Mouse (Mus musculus) spleen, adult 2 months (tissue): Measurements from ENCODE around the gene Selenof. TPM values are rescaled to one million over a fixed set of nuclear protein-coding genes. Genes with fewer than 3 reads are reported as not detected.

ENCODE experiments used
- DNase-seq, 2 experiments: peaks; one replicate each; pipeline versions ENCODE4 v3.0.0 to v3.0.0-alpha.2; 2012 to 2021; ENCODE audit warnings: low spot score in 2 of 2, low read depth in 1 of 2
- H3K27ac ChIP-seq: fragments of 200-500 bp; 2 replicates; pipeline ENCODE4 v1.5.1; 2012; ENCODE audit warnings: low read length, inconsistent platforms; ENCODE audit not compliant: insufficient read depth
- H3K27me3 ChIP-seq: fragments of 200-500 bp; 2 replicates; pipeline ENCODE4 v1.6.1; 2012; ENCODE audit warnings: mild to moderate bottlenecking, moderate library complexity, low read length, inconsistent platforms; ENCODE audit not compliant: control insufficient read depth, insufficient read depth
- H3K36me3 ChIP-seq: fragments of 200-500 bp; 2 replicates; pipeline ENCODE4 v1.6.1; 2012; ENCODE audit warnings: mild to moderate bottlenecking, low read length, inconsistent platforms; ENCODE audit not compliant: control insufficient read depth, insufficient read depth
- H3K4me1 ChIP-seq: fragments of 200-500 bp; 2 replicates; pipeline ENCODE4 v1.6.1; 2011; ENCODE audit warnings: inconsistent platforms; ENCODE audit not compliant: control insufficient read depth, insufficient read depth, insufficient read length
- H3K4me3 ChIP-seq: fragments of 200-500 bp; 2 replicates; pipeline ENCODE4 v1.5.1; 2011; ENCODE audit warnings: mild to moderate bottlenecking, inconsistent platforms; ENCODE audit not compliant: insufficient read depth, insufficient read length; ENCODE audit errors: extremely low read depth
- CTCF ChIP-seq: fragments of 200-500 bp; IDR thresholded peaks from 2 replicates; pipeline ENCODE4 v1.5.1; 2011; ENCODE audit warnings: mild to moderate bottlenecking, inconsistent platforms; ENCODE audit not compliant: insufficient read depth, insufficient read length, insufficient replicate concordance; ENCODE audit errors: extremely low read depth
- POLR2A ChIP-seq: fragments of 200-500 bp; IDR thresholded peaks from 2 replicates; pipeline ENCODE4 v1.6.1; 2011; ENCODE audit warnings: low read depth, low read length, inconsistent platforms
- WGBS: fragments of 180-500 bp; shearing (Covaris S2); methylation state at CpG from one replicate; pipeline ENCODE4 v1.1.7; 2018; 5-methylcytosine and 5-hydroxymethylcytosine counted together
- polyA plus RNA-seq: library from polyadenylated mRNA; depleted of rRNA; stranded (reverse); fragments of >200 nt; gene quantifications from 2 replicates; pipeline ENCODE4 v1.2.3, GENCODE M21; 2012

Selenof gene
- polyA plus RNA-seq, 1 experiment: 115 TPM

DNA sequence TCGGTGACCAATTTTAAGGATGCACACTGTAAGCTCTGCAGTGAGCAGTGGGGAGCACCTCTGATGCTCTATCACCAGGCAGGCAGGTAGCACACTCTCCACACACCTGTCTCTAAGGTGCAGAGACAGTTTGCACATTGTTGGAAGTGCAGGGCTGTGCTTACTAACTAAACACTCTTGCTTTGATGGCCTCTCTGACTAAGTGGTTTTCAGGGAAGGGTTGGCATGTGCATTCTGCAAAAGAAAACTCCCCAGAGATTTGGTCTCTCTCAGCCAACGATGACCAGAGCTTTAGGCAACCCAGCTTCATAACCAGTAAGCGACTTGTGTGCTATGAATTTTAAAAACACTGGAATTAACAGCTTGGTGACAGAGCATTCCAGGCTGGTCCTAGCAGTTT is 29.3 kb upstream of the Selenof start:
- no peaks in the 10 kb centered on the region for H3K36me3 ChIP-seq
- 86% methylated on average over 3 of the region's 3 CpGs for WGBS
- no peak for DNase-seq
- H3K27me3 ChIP-seq: no peaks in the 10 kb centered on the region
- H3K4me1 ChIP-seq: no peaks in the 10 kb centered on the region
- H3K27ac ChIP-seq: no peak overlapping the region
- no peak for TF ChIP-seq POLR2A
- TF ChIP-seq CTCF: no peak
- H3K4me3 ChIP-seq: no peak overlapping the region

DNA sequence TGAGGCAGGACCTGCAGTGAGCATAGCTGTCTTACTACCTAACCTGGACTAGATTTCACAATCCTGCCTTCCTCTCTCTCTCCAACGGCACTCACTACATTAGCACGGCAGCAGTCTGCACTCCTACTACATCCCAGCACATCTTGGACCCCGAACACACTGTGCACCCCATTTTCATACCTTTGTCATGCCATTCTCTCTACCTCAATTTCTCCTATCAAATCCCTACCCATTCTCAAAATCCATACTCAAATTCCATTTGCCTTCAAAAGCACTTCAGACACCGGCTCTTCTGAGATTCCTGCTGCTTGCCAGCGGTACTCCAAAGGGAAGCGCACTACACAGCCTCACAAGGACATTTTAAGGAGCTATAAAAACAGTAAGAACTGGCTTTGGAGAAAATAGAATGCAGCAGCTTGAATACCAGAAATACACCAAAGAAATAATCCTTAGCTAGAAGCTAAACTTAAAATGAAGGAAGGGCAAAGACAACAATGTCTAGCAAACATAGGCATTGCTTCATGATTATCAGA is 28.1 kb upstream of the Selenof start:
- Histone ChIP-seq H3K27ac (no peak overlapping the region), H3K4me1 (no peaks in the 10 kb centered on the region), H3K27me3 (no peaks in the 10 kb centered on the region), H3K4me3 (no peak overlapping the region), H3K36me3 (no peaks in the 10 kb centered on the region)
- WGBS: 85% methylated on average over 6 of the region's 6 CpGs
- no peak for DNase-seq
- TF ChIP-seq POLR2A (no peak), CTCF (no peak)

DNA sequence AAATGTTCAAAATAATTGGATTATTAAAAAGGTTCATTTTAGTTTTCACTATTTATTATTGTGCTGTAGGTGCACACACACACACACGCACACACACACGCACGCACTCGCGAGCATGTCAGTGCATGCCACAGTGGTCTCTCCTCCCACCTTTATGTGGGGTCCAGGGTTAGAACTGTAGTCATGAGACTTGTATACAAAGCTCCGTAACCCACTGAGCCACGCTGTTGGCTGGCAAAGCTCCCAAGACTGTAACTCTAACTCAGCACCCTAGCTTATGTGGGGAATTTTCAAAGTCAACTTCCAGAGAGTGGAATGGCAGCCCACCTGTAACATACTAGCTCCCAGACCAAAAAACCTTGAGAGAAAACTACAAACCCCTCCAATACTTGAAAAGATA is 25.0 kb upstream of the Selenof start:
- H3K27me3 ChIP-seq: no peaks in the 10 kb centered on the region
- DNase-seq: no peak
- no peak overlapping the region for H3K4me3 ChIP-seq
- H3K36me3 ChIP-seq: no peaks in the 10 kb centered on the region
- TF ChIP-seq CTCF (no peak), POLR2A (no peak)
- no peak overlapping the region for H3K27ac ChIP-seq
- 96% methylated on average over 7 of the region's 7 CpGs for WGBS
- H3K4me1 ChIP-seq: no peaks in the 10 kb centered on the region

DNA sequence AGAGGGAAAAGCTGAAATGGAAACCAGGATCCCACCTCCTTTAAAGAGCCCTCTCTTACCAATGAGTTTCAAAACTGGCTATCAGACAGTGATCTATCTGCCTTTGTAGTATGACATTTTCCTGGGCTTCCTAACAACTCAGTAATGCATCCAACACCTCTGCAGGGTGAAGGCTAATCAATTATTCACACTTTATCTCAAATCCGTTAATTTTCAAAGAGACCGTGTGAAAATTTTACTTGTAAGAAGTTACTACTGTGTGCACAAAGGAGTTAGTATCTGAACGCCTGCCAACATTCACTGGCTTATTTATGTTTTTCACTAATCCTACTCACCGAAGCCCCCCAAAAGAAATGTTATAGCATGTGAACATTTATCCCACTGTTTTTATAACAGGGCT is 24.3 kb upstream of the Selenof start:
- 76% methylated on average over 4 of the region's 4 CpGs for WGBS
- no peaks in the 10 kb centered on the region for H3K4me1 ChIP-seq
- no peak for DNase-seq
- TF ChIP-seq CTCF: no peak
- no peak for TF ChIP-seq POLR2A
- no peak overlapping the region for H3K27ac ChIP-seq
- no peaks in the 10 kb centered on the region for H3K27me3 ChIP-seq
- no peaks in the 10 kb centered on the region for H3K36me3 ChIP-seq
- H3K4me3 ChIP-seq: no peak overlapping the region

DNA sequence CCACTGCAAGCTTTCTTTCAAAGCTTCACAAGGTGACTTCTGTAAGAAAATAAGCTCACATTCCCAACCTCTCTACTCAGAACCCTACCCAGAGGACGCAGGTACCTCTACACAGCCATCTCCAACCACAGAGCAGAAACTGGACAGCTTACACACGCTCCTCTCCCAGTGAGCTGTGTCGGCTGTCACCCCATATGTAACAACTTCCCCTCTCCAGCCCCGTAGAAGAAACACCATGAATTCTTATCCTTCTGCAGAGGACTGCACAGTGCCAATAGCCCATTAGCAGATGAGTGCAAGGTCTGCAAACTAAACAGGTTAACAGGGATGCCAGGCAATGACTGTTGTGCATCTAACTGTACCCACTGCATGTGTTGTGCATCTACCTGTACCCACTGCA is 23.6 kb upstream of the Selenof start:
- H3K4me3 ChIP-seq: no peak overlapping the region
- no peaks in the 10 kb centered on the region; the same call in 1 of the 2 replicates for H3K4me1 ChIP-seq
- no peaks in the 10 kb centered on the region for H3K36me3 ChIP-seq
- no peak overlapping the region for H3K27ac ChIP-seq
- H3K27me3 ChIP-seq: no peaks in the 10 kb centered on the region
- TF ChIP-seq POLR2A (no peak), CTCF (no peak)
- DNase-seq: no peak
- 22% methylated on average over 4 of the region's 4 CpGs for WGBS

DNA sequence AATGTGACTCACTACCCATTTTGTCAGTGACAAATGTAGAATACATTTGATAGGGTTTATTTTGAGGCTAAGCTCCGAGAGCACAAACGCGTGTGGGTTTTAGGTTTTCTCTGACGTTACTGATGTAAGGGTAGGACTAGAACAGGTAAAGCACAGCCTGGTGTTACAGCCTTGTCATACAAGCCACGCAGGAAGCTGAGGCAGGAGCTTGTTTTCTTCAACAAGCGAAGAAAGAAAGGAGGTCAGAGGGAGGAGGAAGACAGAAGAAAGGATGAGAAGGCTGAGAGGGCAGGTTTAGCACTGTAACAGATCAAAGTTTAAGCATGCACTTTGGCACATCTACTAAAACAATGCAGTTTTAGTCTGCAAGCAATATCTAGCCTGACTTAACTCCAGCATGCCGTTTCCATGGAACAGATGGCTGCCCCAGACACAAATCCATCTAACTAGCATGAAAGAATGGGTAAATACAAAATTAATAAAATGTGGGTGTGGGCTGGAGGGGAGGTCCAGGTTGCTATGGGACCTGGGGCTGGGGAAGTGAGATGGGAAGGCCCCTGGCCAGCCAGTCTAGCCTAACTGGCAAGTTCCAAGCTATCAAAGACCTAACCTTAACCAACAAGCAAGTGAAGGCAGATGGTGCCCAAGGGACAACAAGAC is 21.8 kb upstream of the Selenof start:
- 70% methylated on average over 7 of the region's 7 CpGs for WGBS
- no peak overlapping the region for H3K27ac ChIP-seq
- TF ChIP-seq CTCF (no peak), POLR2A (no peak)

DNA sequence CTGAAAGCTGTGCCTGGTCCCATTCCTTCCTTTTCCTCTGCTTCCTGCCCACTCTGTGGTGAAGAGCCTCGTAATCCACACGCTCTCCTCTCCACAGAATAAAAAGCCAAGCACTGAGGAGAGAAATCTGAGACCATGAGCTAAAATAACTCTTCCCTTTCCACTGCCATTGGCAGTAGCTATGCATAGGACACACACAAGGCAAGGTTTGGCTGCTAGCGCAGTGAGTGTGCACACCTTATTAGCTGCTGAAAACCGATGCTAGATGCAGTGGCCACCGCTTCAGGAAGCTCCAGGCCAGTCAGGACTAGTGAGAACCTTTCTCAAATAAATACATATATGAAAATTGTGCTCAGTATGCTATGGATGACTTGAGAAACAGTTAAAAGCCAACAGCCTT is 20.1 kb upstream of the Selenof start:
- H3K27ac ChIP-seq: no peak overlapping the region
- no peak for DNase-seq
- WGBS: 92% methylated on average over 5 of the region's 5 CpGs
- no peaks in the 10 kb centered on the region for H3K36me3 ChIP-seq
- no peak for TF ChIP-seq CTCF
- no peak for TF ChIP-seq POLR2A
- no peak overlapping the region for H3K4me3 ChIP-seq
- H3K27me3 ChIP-seq: no peaks in the 10 kb centered on the region
- H3K4me1 ChIP-seq: no peaks in the 10 kb centered on the region; the same call in 1 of the 2 replicates

More for the DNA sequence above, 21.8 kb upstream of the Selenof start:
- Histone ChIP-seq H3K4me3 (no peak overlapping the region), H3K27me3 (no peaks in the 10 kb centered on the region), H3K36me3 (no peaks in the 10 kb centered on the region), H3K4me1 (no peaks in the 10 kb centered on the region; the same call in 1 of the 2 replicates)
- DNase-seq: no peak
